Mouse (Mus musculus) hematopoietic stem cell, adult 5-6 weeks (primary cell): ENCODE data around the gene Cyp4f40. TPM values are rescaled to one million over a fixed set of nuclear protein-coding genes. Genes with fewer than 3 reads are reported as not detected.
"Not testable (repeated sequence)": the region's sequence is repeated elsewhere in the genome, so short reads cannot be mapped to it uniquely, and the experiment has no call there.

Source experiments
- ATAC-seq, 2 experiments: fragments of 125-278 bp in 1 of 2; replicated peaks in 1 of 2; 2 replicates each; pipeline ENCODE4 v1.8.0; 2016 to 2017; ENCODE audit warnings: inconsistent platforms in 2 of 2, mild to moderate bottlenecking in 2 of 2, moderate number of reproducible peaks in 2 of 2, low read depth in 1 of 2, moderate TSS enrichment in 1 of 2; ENCODE audit not compliant: low FRiP score in 2 of 2, poor library complexity in 2 of 2, severe bottlenecking in 2 of 2, insufficient read depth in 1 of 2, low TSS enrichment in 1 of 2
- total RNA-seq: library from RNA; stranded (forward); fragments of 172-1452, 232-1000 nt; gene quantifications from 2 replicates; pipeline ENCODE4 v1.2.3, GENCODE M21; 2017

Gene Cyp4f40
- not detected in 2 replicates for total RNA-seq

DNA sequence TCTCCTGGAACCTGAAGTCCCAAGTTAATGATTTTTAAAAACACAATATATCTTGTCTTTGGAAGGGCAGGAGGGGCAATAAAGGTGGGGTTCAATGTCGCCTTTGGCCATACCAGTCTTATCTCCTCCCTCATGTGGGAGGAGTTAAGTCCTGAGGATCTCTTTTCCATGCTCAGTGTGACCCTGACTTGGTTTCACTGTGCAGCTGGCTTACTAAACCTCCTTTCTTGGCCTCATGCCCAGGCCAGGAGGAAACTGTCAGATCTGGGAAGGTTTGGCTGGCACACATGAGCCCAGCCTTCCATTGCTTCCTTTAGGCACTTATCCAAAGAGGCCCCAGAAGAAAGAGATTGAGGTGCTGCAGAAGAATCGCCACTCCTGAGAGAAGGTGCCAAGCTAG lies at the start of gene Cyp4f40:
Gene Cyp4f40 (plus strand): TSS at position 189 of the 400 bp plus-strand sequence.
- no peak for ATAC-seq

DNA sequence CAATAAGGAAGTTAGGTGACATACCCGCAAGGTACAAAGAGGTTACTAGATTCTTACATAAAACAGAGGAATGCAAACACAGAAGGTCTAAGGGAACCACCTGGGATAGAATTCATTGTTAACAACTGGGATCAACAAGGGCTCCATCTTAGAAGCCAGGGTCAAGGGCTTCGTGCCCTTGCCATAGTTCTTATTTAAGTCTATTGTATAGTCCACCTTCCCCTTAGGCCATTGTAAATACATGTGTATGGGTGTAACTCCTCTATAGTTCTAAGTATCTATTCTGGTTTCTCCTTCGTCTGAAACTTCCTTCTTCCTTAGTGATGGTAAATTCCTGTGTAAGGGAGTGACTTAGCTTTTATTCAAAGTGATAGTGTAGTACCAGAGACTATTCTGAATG lies 48.5 kb upstream of the Cyp4f40 start:
- ATAC-seq = not testable (repeated sequence)

DNA sequence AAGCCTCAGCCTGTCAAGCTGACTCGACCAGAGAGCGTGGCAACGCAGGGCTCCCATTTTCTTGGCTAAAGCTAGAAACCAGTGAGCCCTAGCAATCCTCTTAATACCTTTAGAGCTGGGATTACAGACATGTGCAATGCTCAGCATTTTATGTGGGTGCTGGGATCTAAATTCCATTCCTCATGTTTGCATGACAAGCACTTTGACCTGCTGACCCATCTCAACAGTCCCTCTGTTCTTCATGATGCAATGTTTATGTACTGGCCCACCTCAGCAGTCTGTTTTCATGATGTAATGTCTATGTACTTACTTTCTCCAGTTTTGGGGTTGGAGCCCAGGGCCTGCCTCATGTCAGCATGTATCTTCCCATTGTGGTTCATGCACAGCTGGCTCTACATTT lies 47.8 kb upstream of the Cyp4f40 start:
- ATAC-seq = no peak

DNA sequence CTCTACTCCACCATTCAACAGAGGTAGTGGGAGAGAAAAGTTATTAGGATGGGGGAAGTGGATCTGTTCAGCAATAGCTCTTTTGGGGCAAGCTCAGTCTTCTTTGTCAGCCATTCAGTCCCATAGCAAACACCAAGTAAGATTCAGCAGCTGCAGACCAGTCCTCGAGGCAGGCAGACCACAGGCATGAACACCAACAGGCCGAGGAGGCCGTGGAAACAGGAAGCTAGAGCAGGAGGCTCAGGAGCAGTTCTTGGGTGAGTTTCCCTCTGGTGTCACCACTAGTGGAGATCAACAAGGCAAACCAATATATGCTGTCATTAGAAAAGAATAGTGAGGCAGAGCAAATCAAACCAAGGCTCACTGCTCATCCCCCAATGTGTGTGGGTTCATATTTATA lies 46.3 kb upstream of the Cyp4f40 start:
- peak in 1 of 2 experiments; percentile 42; a peak in 1 of 4 replicates for ATAC-seq

DNA sequence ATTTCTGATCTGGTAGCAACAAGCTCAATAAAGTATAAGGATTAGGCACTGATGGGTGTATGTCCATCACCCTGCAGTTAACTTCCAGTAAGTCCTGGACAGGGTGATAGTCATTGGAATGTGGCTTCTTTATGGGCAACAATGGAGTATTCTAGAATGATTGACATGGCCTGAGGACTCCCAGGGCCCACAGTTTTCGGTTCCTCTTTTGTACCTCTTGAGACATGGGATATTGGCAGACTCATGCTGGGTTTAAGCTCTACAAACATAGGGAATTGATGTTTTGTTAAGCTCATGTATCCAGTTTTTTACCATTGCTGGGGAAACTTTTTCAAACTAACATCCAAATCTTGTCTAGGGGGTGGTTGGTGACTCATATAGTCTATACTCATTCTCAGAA lies 41.4 kb upstream of the Cyp4f40 start:
- ATAC-seq = no peak

DNA sequence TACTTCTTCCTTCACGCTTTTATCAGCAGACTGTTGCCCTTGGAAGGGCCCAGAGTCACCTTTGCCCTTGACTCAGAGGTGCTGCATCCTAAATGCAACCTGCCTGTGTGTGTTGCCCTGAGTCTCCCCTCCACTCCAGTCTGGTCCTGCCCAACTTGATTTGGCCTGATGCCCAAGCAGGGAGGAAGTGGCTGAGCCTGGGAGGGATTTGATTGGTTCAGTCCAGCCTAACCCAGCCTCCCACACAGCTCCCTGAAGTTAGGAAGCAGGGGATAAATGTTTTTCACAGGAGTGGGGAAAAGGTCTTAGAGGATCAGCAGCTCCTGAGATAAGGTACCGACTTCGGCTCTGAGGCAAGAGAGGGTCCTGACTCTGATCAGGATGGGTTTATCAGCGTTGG lies 37.7 kb upstream of the Cyp4f40 start, which contains the start of gene Cyp4f37:
Gene Cyp4f37 (plus strand): TSS at position 292 of the 400 bp plus-strand sequence.
- peak; percentile 37 to 53; a peak in 1 of 4 replicates for ATAC-seq

DNA sequence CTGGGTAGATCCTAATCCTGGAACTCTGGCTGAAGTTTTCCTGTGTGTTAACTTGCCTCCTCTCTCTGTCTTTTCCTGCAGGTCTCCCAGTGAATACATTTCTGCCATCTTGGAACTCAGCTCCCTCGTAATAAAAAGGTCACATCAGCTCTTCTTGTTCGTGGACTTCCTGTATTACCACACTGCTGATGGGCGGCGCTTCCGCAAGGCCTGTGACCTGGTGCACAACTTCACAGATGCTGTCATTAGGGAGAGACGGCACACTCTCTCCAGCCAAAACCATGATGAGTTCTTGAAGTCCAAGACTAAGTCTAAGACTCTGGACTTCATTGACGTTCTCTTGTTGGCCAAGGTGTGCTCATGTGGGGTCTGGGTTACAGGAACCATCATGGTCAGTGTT lies 29.0 kb upstream of the Cyp4f40 start:
- not testable (repeated sequence) for ATAC-seq

DNA sequence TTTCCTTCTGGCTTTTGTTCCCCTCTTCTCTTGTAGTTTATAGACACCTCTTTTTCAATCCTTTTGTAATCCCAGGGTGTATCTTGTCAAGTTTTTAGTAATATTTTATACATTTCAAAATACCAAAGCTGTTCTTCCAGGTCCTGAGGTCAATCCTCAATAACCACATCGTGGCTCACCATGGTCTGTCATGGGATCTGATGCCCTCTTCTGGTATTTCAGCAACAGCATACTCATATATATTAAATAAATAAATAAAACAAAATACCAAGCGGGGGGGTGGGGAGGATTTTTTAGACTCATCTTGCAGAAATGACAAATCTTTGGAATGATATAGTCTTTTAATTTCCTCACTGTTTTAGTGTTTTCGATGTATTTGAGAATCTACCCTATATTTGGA lies 26.8 kb upstream of the Cyp4f40 start:
- no peak for ATAC-seq

DNA sequence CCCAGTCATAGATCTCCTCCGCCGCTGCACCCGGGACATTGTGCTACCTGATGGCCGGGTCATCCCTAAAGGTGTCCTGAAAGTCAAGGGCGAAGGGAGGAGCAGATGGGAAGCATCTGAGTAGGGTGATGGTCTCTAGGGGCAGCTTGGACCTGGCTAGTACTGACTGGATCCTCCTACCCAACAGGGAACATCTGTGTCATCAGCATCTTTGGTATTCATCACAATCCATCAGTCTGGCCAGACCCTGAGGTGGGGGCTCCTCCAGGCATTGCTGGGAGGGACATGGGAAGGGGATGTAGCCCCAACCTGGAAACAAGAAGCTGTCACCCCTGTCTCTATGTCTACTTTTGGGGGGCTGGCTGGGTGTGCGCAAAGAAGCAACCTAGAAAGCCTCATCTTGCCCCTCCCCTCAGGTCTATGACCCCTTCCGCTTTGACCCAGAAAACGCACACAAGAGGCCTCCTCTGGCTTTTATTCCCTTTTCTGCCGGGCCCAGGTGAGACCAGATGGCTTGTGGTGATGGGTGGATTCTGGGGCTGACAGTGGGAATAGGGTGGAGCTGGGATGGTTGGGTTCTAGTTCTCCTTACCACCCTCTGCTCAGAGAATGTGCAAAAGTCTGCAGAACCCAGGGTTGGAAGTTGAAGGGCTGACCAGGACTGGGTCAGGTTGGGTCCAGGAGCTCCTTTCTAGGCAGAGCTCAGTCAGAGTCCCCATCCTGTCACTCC lies 24.3 kb upstream of the Cyp4f40 start:
- not testable (repeated sequence) for ATAC-seq

DNA sequence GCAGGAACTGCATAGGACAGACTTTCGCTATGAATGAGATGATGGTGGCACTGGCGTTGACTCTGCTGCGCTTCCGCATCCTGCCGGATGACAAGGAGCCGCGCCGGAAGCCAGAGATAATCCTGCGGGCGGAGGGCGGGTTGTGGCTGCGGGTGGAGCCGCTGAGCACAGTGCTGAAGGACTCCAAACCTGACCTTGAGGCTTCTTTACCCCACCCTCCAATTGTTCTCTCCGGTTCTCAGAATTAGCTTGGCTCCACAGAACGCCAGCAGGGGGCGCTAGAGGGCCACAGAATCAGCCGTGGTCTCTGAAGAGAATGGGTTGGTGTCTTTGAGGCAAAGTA lies 23.8 kb upstream of the Cyp4f40 start:
- ATAC-seq = peak; percentile 76 to 80

DNA sequence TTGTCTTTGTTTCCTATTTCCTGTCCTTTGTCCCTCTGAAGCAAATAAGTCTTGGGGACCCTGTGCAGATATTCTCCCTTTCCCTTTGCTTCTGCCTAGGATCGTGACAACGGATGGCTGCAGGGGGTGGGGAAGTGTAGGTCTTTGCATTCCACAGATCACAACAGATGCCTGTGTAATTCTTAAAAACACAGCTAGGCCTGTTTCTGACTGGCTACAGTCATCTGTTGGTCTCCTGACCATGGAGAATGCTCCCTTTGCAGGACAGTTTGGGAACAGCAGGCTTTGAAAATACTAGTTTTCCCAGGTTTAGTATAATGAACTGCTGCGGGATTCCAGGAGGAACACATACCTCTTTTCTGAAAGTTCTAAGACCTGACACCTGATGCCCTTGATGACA lies 22.4 kb upstream of the Cyp4f40 start:
- ATAC-seq = no peak

DNA sequence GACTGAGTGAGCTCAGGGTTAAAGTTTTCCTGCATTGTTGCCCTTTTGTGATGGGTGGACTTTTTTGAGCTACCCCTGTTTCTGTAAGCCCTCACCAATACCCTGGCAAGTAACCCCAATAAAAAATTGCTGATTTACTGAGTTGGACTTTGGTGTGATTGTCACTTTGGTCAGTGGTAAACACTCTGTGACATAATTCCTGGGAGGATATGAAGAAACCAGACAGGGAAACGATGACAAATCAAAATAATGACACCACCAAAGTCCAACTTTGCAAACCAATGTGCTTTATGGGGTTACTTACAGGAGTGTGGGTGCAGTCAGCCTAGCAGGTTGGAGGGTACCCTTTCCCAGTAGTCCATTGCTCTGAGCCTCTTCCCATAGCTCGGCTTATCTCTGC lies 21.5 kb upstream of the Cyp4f40 start:
- no peak for ATAC-seq

DNA sequence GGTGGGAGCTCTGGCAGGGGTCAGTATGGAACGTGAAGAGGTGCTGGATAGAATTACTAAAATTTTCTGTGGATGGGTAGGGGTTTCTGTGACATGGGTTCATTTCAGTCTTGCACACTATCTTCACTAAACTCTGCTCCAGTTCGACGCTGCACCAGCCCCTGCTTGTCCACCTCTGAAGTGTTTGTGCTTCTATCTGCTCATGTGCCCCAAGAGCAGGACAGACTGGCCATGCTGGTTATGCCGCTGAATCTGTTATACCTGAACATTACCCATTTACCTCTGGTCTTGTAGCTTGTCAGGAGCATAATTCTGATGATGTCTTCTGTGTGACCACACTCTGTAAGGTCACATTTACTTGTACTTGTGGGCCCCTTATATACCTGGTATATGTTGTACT lies 12.1 kb upstream of the Cyp4f40 start:
- no peak for ATAC-seq

DNA sequence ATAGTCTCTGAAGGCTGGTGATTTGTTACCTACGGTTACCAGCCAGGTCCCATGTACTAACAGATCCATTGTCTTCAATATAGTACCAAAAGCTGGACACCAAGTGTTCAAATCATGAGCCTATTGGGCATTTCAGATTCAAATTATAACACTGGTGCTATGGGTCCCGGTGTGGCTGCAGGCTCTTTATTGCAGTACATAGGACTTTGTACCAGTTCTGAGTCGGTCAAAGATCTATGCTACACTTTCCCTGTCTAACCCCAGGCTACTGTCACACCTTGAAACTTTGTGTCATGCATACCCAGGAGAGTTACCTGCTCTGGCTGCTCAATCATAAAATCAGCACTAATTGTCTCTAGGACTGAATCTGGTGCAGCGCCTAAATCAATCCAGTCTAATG lies 4.8 kb upstream of the Cyp4f40 start:
- no peak for ATAC-seq

DNA sequence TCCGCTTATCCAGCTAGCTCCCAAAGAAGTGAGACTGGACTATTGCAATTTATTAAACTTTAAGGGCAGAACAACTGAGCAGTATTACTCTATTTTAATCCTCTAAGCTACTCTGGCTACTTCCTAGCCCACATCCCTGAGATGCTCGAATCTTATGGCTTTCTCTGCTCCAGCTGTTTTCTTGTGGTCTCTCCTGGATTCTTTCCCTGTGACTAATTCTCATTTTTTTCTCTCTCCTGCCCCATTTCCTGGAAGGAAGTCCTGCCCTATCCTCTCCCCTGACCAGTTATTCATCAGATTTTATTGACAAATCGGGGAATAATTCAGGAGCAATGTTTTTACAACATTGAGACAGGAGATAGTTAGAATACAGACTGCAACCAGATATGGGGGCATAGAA lies 1.7 kb upstream of the Cyp4f40 start:
- ATAC-seq = no peak

DNA sequence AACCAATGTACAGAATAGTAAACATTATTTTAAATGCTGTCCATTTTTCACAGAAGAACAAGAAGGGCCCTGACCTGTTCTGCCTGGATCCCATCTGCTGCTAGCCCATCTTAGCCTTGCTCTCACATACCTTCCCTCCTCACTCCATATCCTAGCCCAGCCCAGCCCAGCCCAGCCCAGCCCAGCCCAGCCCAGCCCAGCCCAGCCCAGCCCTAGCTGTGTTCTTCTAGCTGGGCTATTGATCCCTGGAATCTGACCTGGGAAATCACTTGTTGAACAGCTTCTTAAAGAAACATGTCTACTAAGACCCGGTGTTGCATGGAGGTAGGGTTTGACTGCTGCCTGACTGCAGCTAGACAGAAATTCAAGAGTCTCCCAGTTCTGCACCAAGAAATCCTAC lies 454 bp upstream of the Cyp4f40 start:
- no peak for ATAC-seq

DNA sequence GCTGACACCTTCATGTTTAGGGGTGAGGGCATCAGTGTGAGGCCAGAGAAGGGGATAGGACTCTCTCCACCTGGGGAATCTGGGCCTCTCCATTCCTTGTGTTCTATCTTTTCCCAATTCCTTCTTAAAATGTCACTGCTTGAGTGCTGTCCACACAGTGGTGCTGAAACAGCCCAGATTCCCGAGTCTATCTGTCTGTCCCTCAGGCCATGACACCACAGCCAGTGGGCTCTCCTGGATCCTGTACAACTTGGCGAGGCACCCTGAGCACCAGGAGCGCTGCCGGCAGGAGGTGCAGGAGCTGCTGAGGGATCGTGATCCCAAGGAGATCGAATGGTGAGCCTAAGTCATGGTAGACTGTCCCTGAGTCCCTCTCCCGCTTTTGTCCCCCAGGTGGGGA lies 15.3 kb downstream of the Cyp4f40 start:
- no peak for ATAC-seq

DNA sequence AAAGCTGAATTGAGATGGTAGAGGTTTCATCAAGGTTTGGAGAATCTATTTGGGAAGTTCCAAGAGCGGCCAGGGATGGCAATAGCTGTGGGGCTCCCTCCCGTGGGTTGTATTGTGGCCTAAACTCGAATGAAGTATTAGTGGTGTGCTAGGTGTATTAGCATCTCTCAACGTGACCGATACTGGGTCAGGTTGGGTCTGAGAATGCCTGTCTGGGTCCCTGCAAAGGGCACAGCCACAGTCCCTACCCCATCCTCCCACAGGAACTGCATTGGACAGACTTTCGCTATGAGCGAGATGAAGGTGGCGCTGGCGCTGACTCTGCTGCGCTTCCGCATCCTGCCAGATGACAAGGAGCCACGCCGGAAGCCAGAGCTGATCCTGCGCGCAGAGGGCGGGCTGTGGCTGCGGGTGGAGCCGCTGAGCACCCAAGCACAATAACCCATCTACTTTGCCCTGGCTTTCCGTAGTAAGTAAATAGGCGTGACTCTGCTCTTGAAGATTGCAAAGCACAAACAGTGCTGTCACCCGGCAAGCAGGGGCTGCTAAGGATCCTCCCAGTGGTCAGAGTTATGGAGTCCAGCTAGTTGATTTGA lies 17.4 kb downstream of the Cyp4f40 start:
- ATAC-seq = peak; percentile 32 to 36; a peak in 2 of 4 replicates

DNA sequence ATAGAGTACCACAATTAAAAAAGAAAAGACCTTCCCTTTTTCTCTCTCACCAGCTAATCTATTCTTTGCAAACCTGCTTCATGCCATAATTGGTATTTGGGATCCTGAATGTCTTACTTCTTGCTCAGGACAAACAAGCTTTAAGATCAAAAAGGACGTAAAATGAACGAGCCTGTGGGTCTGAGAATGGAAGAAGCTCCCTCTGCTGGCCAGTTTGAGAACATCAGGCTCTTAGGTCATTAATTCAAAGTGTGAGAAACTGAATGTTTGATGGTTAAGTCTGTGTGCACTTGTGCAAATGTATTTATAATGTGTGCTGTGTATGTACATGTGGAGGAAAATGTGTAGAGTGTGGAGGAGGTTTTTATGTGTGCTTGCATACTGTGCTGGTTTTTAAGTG lies 21.7 kb downstream of the Cyp4f40 start:
- ATAC-seq = 0 out of 4 replicates have a peak, but pooled peaks of 1 of the 2 experiments have one; percentile 27
